Mouse (Mus musculus) liver, adult 2 months (tissue): ENCODE data around the gene Treml1.

Source experiments
- CTCF ChIP-seq: fragments of 200-500 bp; IDR thresholded peaks from 2 replicates; pipeline ENCODE4 v1.5.1; 2011; ENCODE audit warnings: low read depth, low read length, control low read depth
- POLR2A ChIP-seq: fragments of 200-500 bp; IDR thresholded peaks from 2 replicates; pipeline ENCODE4 v1.6.1; 2011; ENCODE audit warnings: low read length, control low read depth; ENCODE audit not compliant: insufficient read depth; ENCODE audit errors: extremely low read depth

GRCm38 (mm10) chr17:48332524-48332923 is 27.2 kb upstream of the Treml1 start:
- TF ChIP-seq POLR2A (no peak), CTCF (no peak)
